Mouse (Mus musculus): ENCODE measurements around the gene Ptpre. TPM values are rescaled to one million over a fixed set of nuclear protein-coding genes. Genes with fewer than 3 reads are reported as not detected.

Gene Ptpre
- polyA plus RNA-seq, 2 experiments, result 1.8 to 1.9 TPM

DNA sequence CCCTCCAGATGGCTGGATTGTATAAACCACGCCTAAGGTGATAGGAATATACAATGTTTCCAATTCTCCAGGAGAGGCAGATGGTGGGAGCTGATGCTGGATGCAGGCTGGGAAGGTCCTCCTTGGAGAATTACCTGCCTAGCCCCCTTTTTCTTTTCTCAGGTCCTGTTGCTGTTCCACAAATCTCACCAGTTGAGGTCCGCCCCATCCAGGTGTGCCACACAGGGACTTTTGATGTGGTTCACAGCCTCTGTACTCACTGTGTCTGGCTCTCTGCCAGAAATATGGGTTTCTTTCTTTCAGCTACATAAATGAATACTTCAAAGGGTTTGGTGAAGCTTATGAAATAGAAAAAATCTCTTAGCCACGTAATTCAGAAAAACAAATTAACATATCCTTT, 5.0 kb downstream of the Ptpre start:
- WGBS (ENCODE audit: insufficient replicate concordance), result 71% methylated on average over 3 of the region's 3 CpGs
- Histone ChIP-seq H3K27ac (no peak overlapping the region), H3K9me3 (ENCODE audit: control insufficient read depth, low read length) (no peaks in the 10 kb centered on the region), H3K36me3 (replicated peaks; ENCODE audit: control insufficient read depth, insufficient read depth, low read depth) (no peaks in the 10 kb centered on the region), H3K4me1 (replicated peaks; ENCODE audit: control insufficient read depth in 2 of 2, insufficient read depth in 2 of 2, low read length in 1 of 2) (peaks cover 0 to 7% of the 10 kb centered on the region in 2 experiments; a peak in 2 of 4 replicates), H3K4me2 (ENCODE audit: low read depth) (no peak overlapping the region), H3K9ac (replicated peaks) (no peak overlapping the region), H3K4me3 (ENCODE audit: insufficient read depth in 1 of 2, low read depth in 2 of 2, low read length in 2 of 2) (no peak overlapping the region), H3K27me3 (ENCODE audit: control insufficient read depth, insufficient read depth, low read length) (no peaks in the 10 kb centered on the region)
- DNase-seq (ENCODE audit: low read depth in 3 of 3, low spot score in 3 of 3) (no peak), ATAC-seq (ENCODE audit: insufficient read depth) (no peak)
- TF ChIP-seq EP300 (IDR thresholded peaks at IDR 0.05; ENCODE audit: low read depth), result no peak
- no peak for TF ChIP-seq CTCF (IDR thresholded peaks at IDR 0.05; ENCODE audit: low read depth)

DNA sequence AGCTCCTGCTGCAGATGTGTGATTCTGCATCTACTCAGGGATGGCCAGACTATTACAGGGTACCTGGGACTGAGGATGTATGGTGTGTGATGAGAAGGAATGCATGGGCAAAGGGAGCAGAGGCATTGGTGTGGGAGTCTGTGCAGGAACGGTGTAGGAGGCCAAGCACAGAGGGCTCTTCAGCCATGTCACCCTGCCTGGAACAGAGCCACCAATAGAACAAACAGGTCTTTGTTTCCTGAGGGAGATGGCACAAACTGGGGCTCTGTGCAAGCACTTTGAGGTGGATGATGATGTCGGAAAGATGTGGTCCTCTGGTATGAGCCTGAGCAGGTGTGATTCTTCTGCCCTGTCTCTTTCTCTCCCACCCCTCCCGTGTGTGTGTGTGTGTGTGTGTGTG, 5.8 kb downstream of the Ptpre start:
- no peak overlapping the region for H3K4me3 ChIP-seq (ENCODE audit: insufficient read depth in 1 of 2, low read depth in 2 of 2, low read length in 2 of 2)
- H3K27ac ChIP-seq, result no peak overlapping the region
- peaks cover 0 to 7% of the 10 kb centered on the region in 2 experiments; a peak in 2 of 4 replicates for H3K4me1 ChIP-seq (replicated peaks; ENCODE audit: control insufficient read depth in 2 of 2, insufficient read depth in 2 of 2, low read length in 1 of 2)
- TF ChIP-seq CTCF (IDR thresholded peaks at IDR 0.05; ENCODE audit: low read depth) (no peak), EP300 (IDR thresholded peaks at IDR 0.05; ENCODE audit: low read depth) (no peak)
- no peak overlapping the region for H3K9ac ChIP-seq (replicated peaks)
- no peak for ATAC-seq (ENCODE audit: insufficient read depth)
- no peaks in the 10 kb centered on the region for H3K9me3 ChIP-seq (ENCODE audit: control insufficient read depth, low read length)
- DNase-seq (ENCODE audit: low read depth in 3 of 3, low spot score in 3 of 3), result no peak
- no peaks in the 10 kb centered on the region for H3K36me3 ChIP-seq (replicated peaks; ENCODE audit: control insufficient read depth, insufficient read depth, low read depth)
- 61% methylated on average over 3 of the region's 3 CpGs for WGBS (ENCODE audit: insufficient replicate concordance)
- H3K4me2 ChIP-seq (ENCODE audit: low read depth), result no peak overlapping the region
- no peaks in the 10 kb centered on the region for H3K27me3 ChIP-seq (ENCODE audit: control insufficient read depth, insufficient read depth, low read length)

DNA sequence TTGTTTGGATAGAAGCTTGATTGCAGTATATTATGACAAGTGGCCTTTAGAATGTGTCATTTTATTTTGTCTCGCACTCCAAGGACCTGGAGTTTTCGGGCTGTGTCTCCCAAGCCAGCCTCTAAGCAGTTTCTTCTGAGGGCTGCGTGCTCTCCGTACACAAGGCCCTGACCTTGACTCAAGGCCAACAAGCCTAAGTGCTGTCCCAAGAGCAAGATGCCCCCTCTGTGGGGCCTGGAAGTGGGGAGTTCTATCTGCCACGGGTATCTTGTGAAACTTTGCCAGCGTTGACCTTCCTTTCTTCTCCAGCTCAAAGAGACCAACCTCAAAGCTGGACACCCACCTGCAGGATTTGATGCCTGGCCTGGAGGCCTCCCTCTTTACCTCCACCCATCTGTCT, 7.0 kb downstream of the Ptpre start:
- H3K9me3 ChIP-seq (ENCODE audit: control insufficient read depth, low read length), result no peaks in the 10 kb centered on the region
- H3K36me3 ChIP-seq (replicated peaks; ENCODE audit: control insufficient read depth, insufficient read depth, low read depth), result no peaks in the 10 kb centered on the region
- H3K4me3 ChIP-seq (ENCODE audit: insufficient read depth in 1 of 2, low read depth in 2 of 2, low read length in 2 of 2), result no peak overlapping the region
- H3K27ac ChIP-seq, result no peak overlapping the region
- TF ChIP-seq EP300 (IDR thresholded peaks at IDR 0.05; ENCODE audit: low read depth) (no peak), CTCF (IDR thresholded peaks at IDR 0.05; ENCODE audit: low read depth) (no peak)
- 64% methylated on average over 6 of the region's 6 CpGs for WGBS (ENCODE audit: insufficient replicate concordance)
- no peak for DNase-seq (ENCODE audit: low read depth in 3 of 3, low spot score in 3 of 3)
- H3K4me2 ChIP-seq (ENCODE audit: low read depth), result no peak overlapping the region
- H3K9ac ChIP-seq (replicated peaks), result no peak overlapping the region
- ATAC-seq (ENCODE audit: insufficient read depth), result no peak
- H3K4me1 ChIP-seq (replicated peaks; ENCODE audit: control insufficient read depth in 2 of 2, insufficient read depth in 2 of 2, low read length in 1 of 2), result peaks cover 0 to 4% of the 10 kb centered on the region in 2 experiments; a peak in 2 of 4 replicates
- no peaks in the 10 kb centered on the region for H3K27me3 ChIP-seq (ENCODE audit: control insufficient read depth, insufficient read depth, low read length)

DNA sequence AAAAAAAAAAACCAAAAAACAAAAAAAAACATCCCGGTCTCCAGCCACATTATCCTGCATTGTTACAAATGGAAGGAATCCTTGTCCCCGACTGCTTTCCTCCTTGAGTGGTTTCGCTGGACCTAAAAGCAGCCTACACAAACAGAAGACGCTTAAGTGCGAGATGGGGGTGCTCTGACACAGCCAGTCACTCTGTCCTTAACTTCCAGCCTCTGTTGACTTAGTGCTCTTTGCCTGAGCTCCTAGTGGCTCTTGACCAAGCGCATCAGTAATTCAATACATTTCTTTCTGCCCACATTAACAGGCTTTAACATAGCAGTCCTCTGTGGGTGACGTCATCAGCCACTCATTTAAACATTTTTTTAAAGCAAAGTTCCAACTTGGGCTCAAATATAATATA, 8.7 kb downstream of the Ptpre start:
- 65% methylated on average over 7 of the region's 7 CpGs for WGBS (ENCODE audit: insufficient replicate concordance)
- H3K4me1 ChIP-seq (replicated peaks; ENCODE audit: control insufficient read depth in 2 of 2, insufficient read depth in 2 of 2, low read length in 1 of 2), result no peaks in the 10 kb centered on the region

DNA sequence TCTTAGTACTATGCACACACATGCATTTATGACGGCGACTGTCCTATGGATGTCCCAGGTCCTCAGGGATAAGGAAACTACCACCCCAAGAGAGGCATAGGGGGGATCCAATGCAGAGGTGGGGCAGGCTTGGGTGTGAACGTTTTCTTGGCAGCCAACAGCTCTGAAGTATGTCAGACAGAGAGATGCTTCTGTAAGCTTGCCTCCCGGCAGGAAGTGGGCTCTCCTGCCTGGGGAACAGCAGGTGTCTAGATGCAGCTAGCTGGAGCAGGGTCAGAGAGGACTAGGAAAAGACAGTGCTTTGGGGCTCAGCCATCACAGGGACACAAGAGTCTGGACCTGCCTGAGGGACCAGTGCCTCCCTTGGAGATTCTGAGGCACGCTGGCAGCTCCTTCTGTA, 9.2 kb downstream of the Ptpre start:
- 51% methylated on average over 5 of the region's 5 CpGs for WGBS (ENCODE audit: insufficient replicate concordance)
- Histone ChIP-seq H3K4me2 (ENCODE audit: low read depth) (no peak overlapping the region), H3K27ac (no peak overlapping the region), H3K36me3 (replicated peaks; ENCODE audit: control insufficient read depth, insufficient read depth, low read depth) (no peaks in the 10 kb centered on the region), H3K4me3 (ENCODE audit: insufficient read depth in 1 of 2, low read depth in 2 of 2, low read length in 2 of 2) (no peak overlapping the region), H3K9ac (replicated peaks) (no peak overlapping the region), H3K9me3 (ENCODE audit: control insufficient read depth, low read length) (no peaks in the 10 kb centered on the region), H3K27me3 (ENCODE audit: control insufficient read depth, insufficient read depth, low read length) (no peaks in the 10 kb centered on the region), H3K4me1 (replicated peaks; ENCODE audit: control insufficient read depth in 2 of 2, insufficient read depth in 2 of 2, low read length in 1 of 2) (no peaks in the 10 kb centered on the region)
- no peak for TF ChIP-seq CTCF (IDR thresholded peaks at IDR 0.05; ENCODE audit: low read depth)
- no peak for TF ChIP-seq EP300 (IDR thresholded peaks at IDR 0.05; ENCODE audit: low read depth)
- DNase-seq (ENCODE audit: low read depth in 3 of 3, low spot score in 3 of 3) (no peak), ATAC-seq (ENCODE audit: insufficient read depth) (no peak)

More for the DNA sequence above, 8.7 kb downstream of the Ptpre start:
- Histone ChIP-seq H3K4me3 (ENCODE audit: insufficient read depth in 1 of 2, low read depth in 2 of 2, low read length in 2 of 2) (no peak overlapping the region), H3K9ac (replicated peaks) (no peak overlapping the region), H3K27me3 (ENCODE audit: control insufficient read depth, insufficient read depth, low read length) (no peaks in the 10 kb centered on the region), H3K9me3 (ENCODE audit: control insufficient read depth, low read length) (no peaks in the 10 kb centered on the region), H3K36me3 (replicated peaks; ENCODE audit: control insufficient read depth, insufficient read depth, low read depth) (no peaks in the 10 kb centered on the region), H3K4me2 (ENCODE audit: low read depth) (no peak overlapping the region), H3K27ac (no peak overlapping the region)
- no peak for TF ChIP-seq EP300 (IDR thresholded peaks at IDR 0.05; ENCODE audit: low read depth)
- ATAC-seq (ENCODE audit: insufficient read depth) (no peak), DNase-seq (ENCODE audit: low read depth in 3 of 3, low spot score in 3 of 3) (no peak)

Measured in liver, embryonic 14.5 days (tissue).